Mouse (Mus musculus) retina, adult 2 months (tissue): Measurements from ENCODE around the gene Kctd11.
A peak's percentile ranks its signal among the peaks of the same experiment; 100 is the strongest.
"Not testable (repeated sequence)": the region's sequence is repeated elsewhere in the genome, so short reads cannot be mapped to it uniquely, and the experiment has no call there.

ENCODE experiments used
- DNase-seq: peaks from one replicate; pipeline ENCODE4 v3.0.0-alpha.2; 2012; ENCODE audit warnings: low read depth, low spot score

The Kctd11 gene

GRCm38 (mm10) chr11:69880853-69881603 is at the start of gene Kctd11:
Gene Kctd11, minus strand, starts transcription at chr11:69881406.
- DNase-seq, result no peak

- not testable (repeated sequence) for DNase-seq
These were observed 49.0 kb upstream of the Kctd11 start for GRCm38 (mm10) chr11:69930176-69930575.

- no peak for DNase-seq
These were observed 48.5 kb upstream of the Kctd11 start for GRCm38 (mm10) chr11:69929712-69930111.

- no peak for DNase-seq
These were observed 46.3 kb upstream of the Kctd11 start for GRCm38 (mm10) chr11:69927501-69927900.

GRCm38 (mm10) chr11:69922796-69923195 is 41.6 kb upstream of the Kctd11 start:
- DNase-seq, result no peak

GRCm38 (mm10) chr11:69922012-69922756 is 41.0 kb upstream of the Kctd11 start:
- DNase-seq, result no peak

GRCm38 (mm10) chr11:69921114-69922011 is 40.2 kb upstream of the Kctd11 start, which contains the start of gene Eif5a:
Gene Eif5a, minus strand, starts transcription at chr11:69921958.
- peak; percentile 100 for DNase-seq

GRCm38 (mm10) chr11:69920266-69921031 is 39.2 kb upstream of the Kctd11 start:
- no peak for DNase-seq

GRCm38 (mm10) chr11:69919661-69920265 is 38.6 kb upstream of the Kctd11 start:
- DNase-seq, result no peak

- no peak for DNase-seq
These were observed 37.8 kb upstream of the Kctd11 start for GRCm38 (mm10) chr11:69919053-69919452.

GRCm38 (mm10) chr11:69918118-69918517 is 36.9 kb upstream of the Kctd11 start:
- DNase-seq, result no peak

- no peak for DNase-seq
These were observed 36.3 kb upstream of the Kctd11 start for GRCm38 (mm10) chr11:69917379-69917948.

- DNase-seq, result not testable (repeated sequence)
These were observed 35.6 kb upstream of the Kctd11 start for GRCm38 (mm10) chr11:69916652-69917378.

- no peak for DNase-seq
These were observed 34.7 kb upstream of the Kctd11 start for GRCm38 (mm10) chr11:69915667-69916627.

- DNase-seq, result no peak
These were observed 33.8 kb upstream of the Kctd11 start for GRCm38 (mm10) chr11:69914917-69915430.

- DNase-seq, result no peak
These were observed 33.2 kb upstream of the Kctd11 start for GRCm38 (mm10) chr11:69914372-69914764.

GRCm38 (mm10) chr11:69913554-69914371 is 32.6 kb upstream of the Kctd11 start, which contains the start of gene Gps2:
Gene Gps2, plus strand, starts transcription at chr11:69913888.
- peak; percentile 95 for DNase-seq
